Mouse (Mus musculus): Measurements from ENCODE around the gene Hist1h3g.

The Hist1h3g gene

DNA sequence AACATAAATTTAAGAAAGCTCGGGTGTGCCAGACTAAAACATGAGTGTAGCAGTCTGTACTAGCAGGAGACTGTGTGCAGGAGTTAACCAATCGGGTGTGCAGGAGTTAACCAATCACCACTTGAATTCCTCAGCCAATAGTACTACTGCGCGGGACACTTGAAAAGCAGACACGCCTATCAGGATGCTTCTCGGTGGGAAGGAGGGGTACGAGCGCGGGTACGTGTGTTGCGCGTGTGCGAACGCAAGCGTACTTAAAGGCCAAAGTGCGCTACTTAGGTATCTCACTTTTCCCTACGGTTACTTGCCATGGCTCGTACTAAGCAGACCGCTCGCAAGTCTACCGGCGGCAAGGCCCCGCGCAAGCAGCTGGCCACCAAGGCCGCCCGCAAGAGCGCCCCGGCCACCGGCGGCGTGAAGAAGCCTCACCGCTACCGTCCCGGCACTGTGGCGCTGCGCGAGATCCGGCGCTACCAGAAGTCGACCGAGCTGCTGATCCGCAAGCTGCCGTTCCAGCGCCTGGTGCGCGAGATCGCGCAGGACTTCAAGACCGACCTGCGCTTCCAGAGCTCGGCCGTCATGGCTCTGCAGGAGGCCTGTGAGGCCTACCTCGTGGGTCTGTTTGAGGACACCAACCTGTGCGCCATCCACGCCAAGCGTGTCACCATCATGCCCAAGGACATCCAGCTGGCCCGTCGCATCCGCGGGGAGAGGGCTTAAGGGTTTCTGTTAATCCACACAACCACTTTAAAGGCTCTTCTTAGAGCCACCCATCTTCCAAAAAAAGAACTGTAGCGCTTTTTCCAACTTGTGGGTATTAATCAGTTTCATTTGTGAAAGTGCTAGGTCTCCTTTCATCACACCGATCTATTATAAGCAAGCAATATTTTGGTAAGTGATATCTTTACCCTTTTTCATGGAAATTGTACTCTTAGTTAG is at the start of gene Hist1h3g:
Hist1h3g (plus strand) TSS at position 286 of the 939 bp plus-strand sequence.
- DNase-seq (ENCODE audit: low spot score): peak; percentile 97

DNA sequence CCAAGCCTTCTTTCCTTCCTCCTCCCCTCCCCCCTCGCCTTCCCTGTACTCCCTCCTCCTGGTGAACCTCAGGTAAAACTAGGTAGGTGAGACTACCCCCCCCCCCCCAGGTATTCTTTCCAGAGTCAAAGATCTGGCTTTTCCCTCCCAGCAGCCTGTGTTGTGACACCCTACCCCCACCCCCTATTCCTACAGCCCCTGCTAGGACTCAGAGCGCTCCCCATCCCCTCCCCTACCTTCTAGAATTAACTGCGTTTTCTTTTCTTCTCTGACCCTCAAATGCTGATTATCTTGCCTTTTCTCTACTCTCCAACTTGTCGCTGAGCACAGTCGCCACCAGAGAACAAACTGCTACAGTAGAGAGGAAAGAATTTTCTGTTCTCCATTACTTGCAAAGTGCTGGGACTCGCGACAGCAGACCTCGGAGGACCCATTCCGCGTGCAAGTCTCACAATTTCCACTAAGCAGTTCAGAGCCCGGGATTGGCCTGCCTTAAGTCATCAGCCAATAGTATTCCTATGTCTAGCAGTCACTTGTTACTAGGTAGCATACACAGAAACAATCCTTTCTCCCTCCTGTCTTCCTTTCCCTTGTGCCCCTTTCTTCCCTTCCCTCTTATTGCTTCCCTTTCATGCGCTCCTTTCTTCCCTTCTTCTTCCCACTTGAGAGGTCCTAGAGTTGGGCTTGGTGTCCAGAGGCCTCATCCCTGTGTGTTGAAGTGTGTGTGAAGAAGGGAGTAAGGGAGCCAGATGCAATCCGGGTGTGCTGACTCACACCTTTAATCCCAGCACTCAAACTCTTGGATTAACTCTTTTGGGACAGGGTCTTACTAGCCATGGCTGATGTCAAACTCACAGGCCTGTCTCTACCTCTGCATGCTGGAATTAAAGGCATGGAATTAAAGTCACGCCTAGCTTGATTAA is 46.6 kb upstream of the Hist1h3g start, which contains the start of gene Btn2a2:
Btn2a2 (minus strand) TSS at position 458 of the 923 bp plus-strand sequence.
- DNase-seq (ENCODE audit: low spot score): peak; percentile 65

GRCm38 (mm10) chr13:23490863-23491262 is 44.4 kb upstream of the Hist1h3g start:
- DNase-seq (ENCODE audit: low spot score): no peak

GRCm38 (mm10) chr13:23491263-23491662 is 44.0 kb upstream of the Hist1h3g start:
- DNase-seq (ENCODE audit: low spot score): no peak

- peak; percentile 16 for DNase-seq (ENCODE audit: low spot score)
Observed at GRCm38 (mm10) chr13:23491990-23492389, 43.2 kb upstream of the Hist1h3g start.

- no peak for DNase-seq (ENCODE audit: low spot score)
Observed at GRCm38 (mm10) chr13:23495526-23495925, 39.7 kb upstream of the Hist1h3g start.

GRCm38 (mm10) chr13:23497656-23498321 is 37.4 kb upstream of the Hist1h3g start:
- DNase-seq (ENCODE audit: low spot score): peak; percentile 80

GRCm38 (mm10) chr13:23498653-23499052 is 36.6 kb upstream of the Hist1h3g start:
- DNase-seq (ENCODE audit: low spot score): no peak

DNA sequence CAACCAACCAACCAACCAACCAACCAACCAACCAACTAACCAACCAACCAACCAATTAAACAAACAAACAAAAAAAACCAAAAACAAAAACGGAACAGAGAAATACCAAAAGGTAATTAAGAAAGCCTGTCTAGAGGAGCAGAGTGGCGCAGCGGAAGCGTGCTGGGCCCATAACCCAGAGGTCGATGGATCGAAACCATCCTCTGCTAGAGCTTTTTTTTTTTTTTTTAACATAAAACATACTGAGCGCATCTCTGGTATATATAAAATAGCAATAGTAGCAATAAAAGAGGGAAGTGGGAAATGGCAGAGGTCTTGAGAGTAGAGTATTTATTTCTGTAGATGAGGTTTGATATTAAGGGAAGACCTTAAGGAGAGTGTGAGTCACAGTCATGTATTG is 35.3 kb upstream of the Hist1h3g start:
- DNase-seq (ENCODE audit: low spot score): no peak

GRCm38 (mm10) chr13:23500424-23501200 is 34.6 kb upstream of the Hist1h3g start:
- DNase-seq (ENCODE audit: low spot score): peak; percentile 88

- no peak for DNase-seq (ENCODE audit: low spot score)
Observed at GRCm38 (mm10) chr13:23501511-23501910, 33.7 kb upstream of the Hist1h3g start.

GRCm38 (mm10) chr13:23502031-23502567 is 33.1 kb upstream of the Hist1h3g start:
- no peak for DNase-seq (ENCODE audit: low spot score)

GRCm38 (mm10) chr13:23502916-23503315 is 32.3 kb upstream of the Hist1h3g start:
- no peak for DNase-seq (ENCODE audit: low spot score)

GRCm38 (mm10) chr13:23503797-23504196 is 31.4 kb upstream of the Hist1h3g start:
- DNase-seq (ENCODE audit: low spot score): peak; percentile 76

GRCm38 (mm10) chr13:23505662-23506345 is 29.4 kb upstream of the Hist1h3g start:
- DNase-seq (ENCODE audit: low spot score): peak; percentile 42

- DNase-seq (ENCODE audit: low spot score): peak; percentile 75
Observed at GRCm38 (mm10) chr13:23506351-23506750, 28.9 kb upstream of the Hist1h3g start.

DNA sequence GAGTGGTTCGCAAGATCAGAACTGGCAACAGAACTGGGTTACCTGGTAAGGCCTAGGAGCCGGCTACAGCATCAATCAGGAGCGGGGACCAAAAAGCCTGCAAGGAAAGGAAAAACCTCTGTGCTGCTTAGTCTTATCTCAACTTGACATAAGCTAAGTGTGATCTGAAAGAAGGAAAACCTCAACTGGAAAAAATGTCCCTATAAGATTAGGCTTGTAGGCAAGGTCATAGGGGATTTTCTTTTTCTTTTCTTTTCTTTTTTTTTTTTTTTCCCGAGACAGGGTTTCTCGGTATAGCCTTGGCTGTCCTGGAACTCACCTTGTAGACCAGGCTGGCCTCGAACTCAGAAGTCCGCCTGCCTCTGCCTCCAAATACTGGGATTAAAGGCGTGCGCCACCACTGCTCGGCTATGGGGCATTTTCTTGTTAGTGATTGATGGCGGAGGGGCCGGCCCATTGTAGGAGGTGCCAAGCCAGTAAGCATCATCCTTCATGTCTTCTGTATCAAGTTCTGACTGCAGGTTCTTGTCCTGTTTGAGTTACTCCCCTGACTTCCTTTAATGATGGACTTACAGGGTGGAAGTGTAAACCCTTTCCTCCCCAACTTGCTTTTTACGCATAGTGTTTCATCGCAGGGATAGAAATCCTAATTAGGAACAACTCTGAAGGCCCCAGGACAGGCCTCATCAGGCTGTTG is 28.3 kb upstream of the Hist1h3g start:
- DNase-seq (ENCODE audit: low spot score): peak; percentile 79

- no peak for DNase-seq (ENCODE audit: low spot score)
Observed at GRCm38 (mm10) chr13:23510127-23510526, 25.1 kb upstream of the Hist1h3g start.

DNA sequence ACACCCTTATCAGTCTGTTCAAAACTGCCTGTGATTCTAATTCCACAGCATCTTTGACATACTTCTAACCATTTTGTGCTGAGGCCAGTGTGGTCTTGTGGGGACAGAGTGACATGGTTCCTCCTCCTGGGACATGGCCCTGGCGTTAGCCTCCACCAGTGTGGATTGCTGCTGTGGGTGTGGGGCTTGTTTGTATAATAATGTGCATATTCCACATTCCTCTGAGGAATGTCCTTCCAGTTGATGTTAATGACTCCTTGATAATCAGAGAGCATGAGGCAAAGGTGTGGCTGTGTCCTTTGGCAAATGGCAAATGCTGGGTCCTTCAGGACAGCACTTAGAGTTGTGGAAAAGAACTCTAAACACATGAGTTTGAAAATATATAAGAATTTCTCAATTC is 21.7 kb upstream of the Hist1h3g start:
- DNase-seq (ENCODE audit: low spot score): no peak

- DNase-seq (ENCODE audit: low spot score): no peak
Observed at GRCm38 (mm10) chr13:23515281-23515680, 19.9 kb upstream of the Hist1h3g start.

Data from yolk sac, embryonic 10.5 days (tissue).